Mouse (Mus musculus): Measurements from ENCODE around the gene Dcp1a. TPM values are rescaled to one million over a fixed set of nuclear protein-coding genes. Genes with fewer than 3 reads are reported as not detected.

Dcp1a gene
- polyA plus RNA-seq, 1 experiment from 2014 or later, result 5.2 TPM

DNA sequence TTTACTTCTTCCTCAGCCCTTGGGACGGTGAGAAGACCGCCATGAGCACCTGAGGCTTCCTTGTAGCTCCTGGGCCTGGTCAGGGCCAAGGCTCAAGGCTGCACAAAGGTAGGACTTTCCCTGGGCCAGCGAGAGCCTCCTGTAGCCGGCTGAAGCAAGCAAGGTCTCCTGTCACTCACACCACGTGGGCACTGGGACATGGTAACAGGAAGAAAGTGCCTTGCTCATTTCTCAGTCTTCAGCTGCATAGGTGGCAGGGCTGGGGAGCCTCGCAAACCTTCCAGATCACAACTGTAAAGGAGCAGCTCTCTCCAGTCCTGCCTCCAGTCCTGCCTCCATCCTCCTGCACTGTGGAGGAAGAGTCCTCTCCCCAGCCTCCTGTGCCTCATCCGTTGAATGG lies 96.5 kb downstream of the Dcp1a start:
- Histone ChIP-seq H3K27ac (replicated peaks) (no peak overlapping the region), H3K9ac (ENCODE audit: low read length) (no peak overlapping the region), H3K9me3 (ENCODE audit: control insufficient read depth, low read length) (no peaks in the 10 kb centered on the region), H3K4me2 (replicated peaks; ENCODE audit: low read depth) (no peak overlapping the region), H3K4me3 (ENCODE audit: low read depth, low read length) (no peak overlapping the region), H3K36me3 (ENCODE audit: control insufficient read depth, insufficient read depth, low read length) (peaks cover 10% of the 10 kb centered on the region), H3K27me3 (ENCODE audit: control insufficient read depth, insufficient read depth, low read length) (no peaks in the 10 kb centered on the region), H3K4me1 (replicated peaks; ENCODE audit: control insufficient read depth, insufficient read depth) (no peaks in the 10 kb centered on the region)
- ATAC-seq (ENCODE audit: low FRiP score, low TSS enrichment), result no peak
- WGBS, result 61% methylated on average over 7 of the region's 7 CpGs
- TF ChIP-seq CTCF (IDR thresholded peaks at IDR 0.05; ENCODE audit: low read depth) (no peak), EP300 (optimal IDR thresholded peaks at IDR 0.05) (no peak)
- DNase-seq (ENCODE audit: low spot score), result no peak

DNA sequence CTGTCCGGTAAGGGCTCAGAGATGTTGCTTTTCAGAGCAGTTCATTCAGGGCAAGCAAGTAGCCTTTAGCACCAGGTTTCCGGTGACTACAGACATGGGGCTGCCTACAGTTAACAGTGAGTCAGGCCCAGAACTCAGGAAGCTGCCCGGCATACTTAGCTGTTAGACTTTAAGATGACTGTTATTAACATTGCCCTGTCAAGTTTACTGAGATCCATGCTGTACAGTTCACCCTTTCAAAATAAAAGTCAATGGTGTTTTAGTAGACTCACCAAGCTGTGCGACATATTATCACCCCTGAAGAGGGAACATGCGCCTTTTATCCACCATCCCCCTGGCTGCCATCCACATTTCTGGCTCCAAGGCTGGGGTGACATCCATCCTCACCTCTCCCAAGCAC lies 96.9 kb downstream of the Dcp1a start:
- DNase-seq (ENCODE audit: low spot score) (no peak), ATAC-seq (ENCODE audit: low FRiP score, low TSS enrichment) (0 out of 2 replicates have a peak, but pooled peaks have one; percentile 21)
- Histone ChIP-seq H3K9me3 (ENCODE audit: control insufficient read depth, low read length) (no peaks in the 10 kb centered on the region), H3K9ac (ENCODE audit: low read length) (no peak overlapping the region), H3K27me3 (ENCODE audit: control insufficient read depth, insufficient read depth, low read length) (no peaks in the 10 kb centered on the region), H3K4me1 (replicated peaks; ENCODE audit: control insufficient read depth, insufficient read depth) (no peaks in the 10 kb centered on the region), H3K4me3 (ENCODE audit: low read depth, low read length) (no peak overlapping the region), H3K36me3 (ENCODE audit: control insufficient read depth, insufficient read depth, low read length) (peaks cover 7% of the 10 kb centered on the region), H3K4me2 (replicated peaks; ENCODE audit: low read depth) (no peak overlapping the region), H3K27ac (replicated peaks) (no peak overlapping the region)
- WGBS, result 36% methylated on average over 5 of the region's 5 CpGs
- TF ChIP-seq CTCF (IDR thresholded peaks at IDR 0.05; ENCODE audit: low read depth) (no peak), EP300 (optimal IDR thresholded peaks at IDR 0.05) (no peak)

Small RNA genes lying within 50 kb of the gene (microRNA-seq; reads per million reads assigned to microRNA genes)
- gene Mir3076, result 3.9 reads per million, percentile 4 among the genes with 10 or more reads in this experiment

Other genes with a start within 250 kb of the Dcp1a start
- 2.2 TPM in 2 replicates for gene Cacna1d, start 11.9 kb downstream of the Dcp1a start, polyA plus RNA-seq (2015; fragmentation: Nextera tagmentation; extraction: Ambion mirVana)
- gene Tkt, start 68.8 kb downstream of the Dcp1a start, polyA plus RNA-seq (2015; fragmentation: Nextera tagmentation; extraction: Ambion mirVana), result 200 and 202 TPM in 2 replicates
- 62.8 and 72.3 TPM in 2 replicates for gene Prkcd, start 146.7 kb downstream of the Dcp1a start, polyA plus RNA-seq (2015; fragmentation: Nextera tagmentation; extraction: Ambion mirVana)
- 12.1 and 12.3 TPM in 2 replicates for gene Rft1, start 174.8 kb downstream of the Dcp1a start, polyA plus RNA-seq (2015; fragmentation: Nextera tagmentation; extraction: Ambion mirVana)
- 5.4 and 6.2 TPM in 2 replicates for gene Sfmbt1, start 235.3 kb downstream of the Dcp1a start, polyA plus RNA-seq (2015; fragmentation: Nextera tagmentation; extraction: Ambion mirVana)